ENCODE assay signal across 11 mouse cellular contexts in the genomic region with DNA sequence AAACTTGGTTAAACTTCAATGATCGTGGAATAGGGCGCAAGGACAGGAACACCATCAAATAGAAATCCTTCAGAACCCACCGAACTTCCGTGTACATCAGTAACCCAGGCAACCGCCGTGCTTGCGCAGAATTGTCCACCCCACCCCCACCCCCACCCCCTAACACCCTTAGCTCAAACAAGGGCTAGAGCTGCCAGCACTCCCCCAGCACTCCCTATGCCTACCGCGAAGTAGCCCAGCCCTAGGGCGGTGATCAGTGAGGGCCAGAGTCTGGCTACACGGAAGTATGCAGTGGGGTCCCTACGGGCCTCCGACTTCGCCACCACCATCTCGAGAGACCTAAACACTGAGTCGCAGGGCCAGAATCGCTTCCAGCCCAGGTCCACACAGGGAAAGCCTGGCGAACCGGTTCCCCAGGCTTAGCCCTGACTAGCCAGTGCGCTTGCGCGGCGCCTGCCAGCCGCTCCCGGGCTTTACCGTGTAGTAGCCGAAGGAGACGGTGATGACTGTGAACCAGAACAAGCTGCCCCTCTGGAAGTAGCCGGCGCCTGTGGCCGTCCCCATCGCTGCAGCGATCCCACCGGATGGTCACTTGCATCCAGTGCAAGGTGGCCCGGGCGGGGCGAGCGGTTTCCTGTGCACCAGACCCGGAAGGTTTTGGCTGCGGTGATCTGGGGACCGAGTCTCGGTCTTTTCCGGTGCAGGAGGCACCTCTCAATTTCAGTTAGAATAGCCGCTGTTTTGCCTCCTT. TPM values are rescaled to one million over a fixed set of nuclear protein-coding genes. Genes with fewer than 3 reads are reported as not detected.
A peak's percentile ranks its signal among the peaks of the same experiment; 100 is the strongest.
DNase-seq lines count a peak whose midpoint lies in the region; ATAC-seq and TF ChIP-seq lines count a peak whose summit lies in the region.
"Not testable (repeated sequence)": the region's sequence is repeated elsewhere in the genome, so short reads cannot be mapped to it uniquely, and the experiment has no call there.
"Had no signal": no experiment of that assay in that cellular context is flagged by ENCODE, and none has a peak within 500 bp of the region (broad histone marks: within the 10 kb centered on the region; RNA-seq: fewer than 3 reads in every experiment).

No protein-coding gene starts in this region.

- POLR2A ChIA-PET in Patski (lab: Charles Lee) = not testable (repeated sequence)

- not testable (repeated sequence) for TF ChIP-seq CTCF in Patski (IDR thresholded peaks at IDR 0.05)

- WGBS in forebrain, embryonic 11.5 days = no CpG with 5 or more reads among the region's 44 CpGs
- no CpG with 5 or more reads among the region's 44 CpGs for WGBS in heart, embryonic 16.5 days
- no CpG with 5 or more reads among the region's 44 CpGs for WGBS in limb, embryonic 13.5 days
- WGBS in lung, embryonic 15.5 days = no CpG with 5 or more reads among the region's 44 CpGs
- no CpG with 5 or more reads among the region's 44 CpGs for WGBS in midbrain, embryonic 15.5 days
- WGBS in stomach, embryonic 15.5 days = no CpG with 5 or more reads among the region's 44 CpGs

- in situ Hi-C loops in Patski (cut with MboI; ENCODE audit: low pct_unique_long_range_greater_than_20kb) = not testable (repeated sequence)

- not testable (repeated sequence) for DNase-seq in Patski (ENCODE audit: low read depth, low spot score); forebrain, embryonic 11.5 days (ENCODE audit: low spot score)

- H3K4me2 ChIP-seq in forebrain, embryonic 11.5 days (ENCODE audit: low read depth, low read length, severe bottlenecking); heart, embryonic 16.5 days (ENCODE audit: low read depth, low read length); limb, embryonic 13.5 days (replicated peaks); lung, embryonic 15.5 days; midbrain, embryonic 15.5 days; stomach, embryonic 15.5 days: not testable (repeated sequence)

- H3K9ac ChIP-seq in forebrain, embryonic 11.5 days (ENCODE audit: low read length); heart, embryonic 16.5 days (ENCODE audit: low read length); limb, embryonic 13.5 days; lung, embryonic 15.5 days; midbrain, embryonic 15.5 days; stomach, embryonic 15.5 days: not testable (repeated sequence)

- peak; percentile 84 for ATAC-seq in Patski
- ATAC-seq in forebrain, embryonic 11.5 days (replicated peaks; ENCODE audit: low FRiP score) = peak; percentile 55; the same call in 1 of the 2 replicates
- peak; percentile 72 for ATAC-seq in heart, embryonic 16.5 days (replicated peaks; ENCODE audit: extremely low read depth, insufficient read depth, low FRiP score)
- ATAC-seq in inflammation-experienced regulatory T-cells, adult 6 months = peak; percentile 62
- peak; percentile 61 for ATAC-seq in limb, embryonic 13.5 days (ENCODE audit: low FRiP score, low read depth)
- peak; percentile 78 for ATAC-seq in lung, embryonic 15.5 days (ENCODE audit: borderline replicate concordance, extremely low read depth, low FRiP score, low TSS enrichment)
- ATAC-seq in midbrain, embryonic 15.5 days (replicated peaks) = peak; percentile 91
- ATAC-seq in stomach, embryonic 15.5 days (ENCODE audit: insufficient read depth, low FRiP score, low read depth) = peak; percentile 84

- not testable (repeated sequence) for H3K4me3 ChIP-seq in forebrain, embryonic 11.5 days (ENCODE audit: low read depth, low read length); heart, embryonic 16.5 days (ENCODE audit: low read length); limb, embryonic 13.5 days; lung, embryonic 15.5 days; midbrain, embryonic 15.5 days; stomach, embryonic 15.5 days (replicated peaks)

- not testable (repeated sequence) for H3K27ac ChIP-seq in forebrain, embryonic 11.5 days (ENCODE audit: low read depth, low read length); heart, embryonic 16.5 days (ENCODE audit: low read length); limb, embryonic 13.5 days; lung, embryonic 15.5 days; midbrain, embryonic 15.5 days; stomach, embryonic 15.5 days

- H3K9me3 ChIP-seq in forebrain, embryonic 11.5 days (ENCODE audit: control insufficient read depth, low read length); heart, embryonic 16.5 days (replicated peaks; ENCODE audit: control insufficient read depth, low read length); limb, embryonic 13.5 days; lung, embryonic 15.5 days; midbrain, embryonic 15.5 days; stomach, embryonic 15.5 days: not testable (repeated sequence)

- not testable (repeated sequence) for H3K4me1 ChIP-seq in forebrain, embryonic 11.5 days (replicated peaks; ENCODE audit: control insufficient read depth, insufficient read depth, low read length); heart, embryonic 16.5 days (ENCODE audit: control insufficient read depth, insufficient read depth, low read length); limb, embryonic 13.5 days; lung, embryonic 15.5 days; midbrain, embryonic 15.5 days; stomach, embryonic 15.5 days

- not testable (repeated sequence) for H3K27me3 ChIP-seq in Patski; forebrain, embryonic 11.5 days (ENCODE audit: control insufficient read depth, insufficient read depth, low read length); heart, embryonic 16.5 days (ENCODE audit: control insufficient read depth, insufficient read depth, low read length); limb, embryonic 13.5 days; lung, embryonic 15.5 days; midbrain, embryonic 15.5 days (replicated peaks); stomach, embryonic 15.5 days (replicated peaks)

- CTCF ChIA-PET in Patski (lab: Charles Lee) = not testable (repeated sequence)

- H3K36me3 ChIP-seq in forebrain, embryonic 11.5 days (ENCODE audit: control insufficient read depth, insufficient read depth, low read length); heart, embryonic 16.5 days (ENCODE audit: control insufficient read depth, insufficient read depth); limb, embryonic 13.5 days; lung, embryonic 15.5 days; midbrain, embryonic 15.5 days (replicated peaks); stomach, embryonic 15.5 days: not testable (repeated sequence)

RNA-seq across cellular contexts. Expression of a gene that starts 0.4 kb away (rescaled TPM):
- 36.1 TPM for polyA plus RNA-seq in Patski (2021)
- 17.6 and 25.4 TPM in 2 replicates for polyA plus RNA-seq in forebrain, embryonic 11.5 days (2014; fragmentation: Nextera tagmentation; extraction: Ambion mirVana)
- polyA plus RNA-seq in heart, embryonic 16.5 days (2015; fragmentation: Nextera tagmentation; extraction: Ambion mirVana) = 18.4 and 26.3 TPM in 2 replicates
- polyA plus RNA-seq in inflammation-experienced regulatory T-cells, adult 6 months (2017; shearing (Covaris generic)) = 10 to 100 TPM; 25.1 to 93.3 (median 41.0) TPM
- polyA plus RNA-seq in limb, embryonic 13.5 days (2015; fragmentation: Nextera tagmentation; extraction: Ambion mirVana) = 27.6 and 30.3 TPM in 2 replicates
- polyA plus RNA-seq in lung, embryonic 15.5 days (2015; fragmentation: Nextera tagmentation; extraction: Ambion mirVana) = 39.1 and 42.6 TPM in 2 replicates
- 22.5 and 27.3 TPM in 2 replicates for polyA plus RNA-seq in midbrain, embryonic 15.5 days (2015; fragmentation: Nextera tagmentation; extraction: Ambion mirVana)
- polyA plus RNA-seq in stomach, embryonic 15.5 days (2015; fragmentation: Nextera tagmentation; extraction: Ambion mirVana) = 49.1 and 66.8 TPM in 2 replicates
- polyA plus RNA-seq: testis, adult 2 months had no signal

RNA-seq across cellular contexts. Expression of a gene that starts 14.6 kb away (rescaled TPM):
- not detected for polyA plus RNA-seq in Patski (2021)
- not detected in 2 replicates for polyA plus RNA-seq in forebrain, embryonic 11.5 days (2014; fragmentation: Nextera tagmentation; extraction: Ambion mirVana)
- not detected in 2 replicates for polyA plus RNA-seq in heart, embryonic 16.5 days (2015; fragmentation: Nextera tagmentation; extraction: Ambion mirVana)
- polyA plus RNA-seq in inflammation-experienced regulatory T-cells, adult 6 months (2017; shearing (Covaris generic)) = under 1 TPM in 1 of 3 experiments, not detected in 2; 0.33 TPM
- not detected in 2 replicates for polyA plus RNA-seq in limb, embryonic 13.5 days (2015; fragmentation: Nextera tagmentation; extraction: Ambion mirVana)
- polyA plus RNA-seq in lung, embryonic 15.5 days (2015; fragmentation: Nextera tagmentation; extraction: Ambion mirVana) = not detected in 2 replicates
- polyA plus RNA-seq in midbrain, embryonic 15.5 days (2015; fragmentation: Nextera tagmentation; extraction: Ambion mirVana) = not detected in 2 replicates
- not detected in 2 replicates for polyA plus RNA-seq in stomach, embryonic 15.5 days (2015; fragmentation: Nextera tagmentation; extraction: Ambion mirVana)
- polyA plus RNA-seq: neural tube, embryonic 11.5 days; testis, adult 2 months had no signal

RNA-seq across cellular contexts. Expression of a gene that starts 15.3 kb away (rescaled TPM):
- polyA plus RNA-seq in Patski (2021) = not detected
- not detected in 2 replicates for polyA plus RNA-seq in forebrain, embryonic 11.5 days (2014; fragmentation: Nextera tagmentation; extraction: Ambion mirVana)
- not detected in 2 replicates for polyA plus RNA-seq in heart, embryonic 16.5 days (2015; fragmentation: Nextera tagmentation; extraction: Ambion mirVana)
- not detected for polyA plus RNA-seq in inflammation-experienced regulatory T-cells, adult 6 months (2017; shearing (Covaris generic))
- polyA plus RNA-seq in limb, embryonic 13.5 days (2015; fragmentation: Nextera tagmentation; extraction: Ambion mirVana) = not detected in 2 replicates
- polyA plus RNA-seq in lung, embryonic 15.5 days (2015; fragmentation: Nextera tagmentation; extraction: Ambion mirVana) = not detected in 2 replicates
- not detected in 2 replicates for polyA plus RNA-seq in midbrain, embryonic 15.5 days (2015; fragmentation: Nextera tagmentation; extraction: Ambion mirVana)
- polyA plus RNA-seq in stomach, embryonic 15.5 days (2015; fragmentation: Nextera tagmentation; extraction: Ambion mirVana) = not detected in 2 replicates
- polyA plus RNA-seq: neural tube, embryonic 11.5 days; testis, adult 2 months had no signal

RNA-seq across cellular contexts. Expression of a gene that starts 24.2 kb away (rescaled TPM):
- not detected for polyA plus RNA-seq in Patski (2021)
- polyA plus RNA-seq in forebrain, embryonic 11.5 days (2014; fragmentation: Nextera tagmentation; extraction: Ambion mirVana) = 0.99 TPM in 1 of 2 replicates, not detected in the other
- 19.8 and 22.8 TPM in 2 replicates for polyA plus RNA-seq in heart, embryonic 16.5 days (2015; fragmentation: Nextera tagmentation; extraction: Ambion mirVana)
- not detected for polyA plus RNA-seq in inflammation-experienced regulatory T-cells, adult 6 months (2017; shearing (Covaris generic))
- 14.8 and 15.4 TPM in 2 replicates for polyA plus RNA-seq in limb, embryonic 13.5 days (2015; fragmentation: Nextera tagmentation; extraction: Ambion mirVana)
- polyA plus RNA-seq in lung, embryonic 15.5 days (2015; fragmentation: Nextera tagmentation; extraction: Ambion mirVana) = 60.0 and 62.6 TPM in 2 replicates
- 9.2 and 9.3 TPM in 2 replicates for polyA plus RNA-seq in midbrain, embryonic 15.5 days (2015; fragmentation: Nextera tagmentation; extraction: Ambion mirVana)
- polyA plus RNA-seq in stomach, embryonic 15.5 days (2015; fragmentation: Nextera tagmentation; extraction: Ambion mirVana) = 37.8 and 56.2 TPM in 2 replicates

RNA-seq across cellular contexts. Expression of a gene that starts 51.4 kb away (rescaled TPM):
- not detected for polyA plus RNA-seq in Patski (2021)
- polyA plus RNA-seq in forebrain, embryonic 11.5 days (2014; fragmentation: Nextera tagmentation; extraction: Ambion mirVana) = not detected in 2 replicates
- polyA plus RNA-seq in heart, embryonic 16.5 days (2015; fragmentation: Nextera tagmentation; extraction: Ambion mirVana) = not detected in 2 replicates
- polyA plus RNA-seq in inflammation-experienced regulatory T-cells, adult 6 months (2017; shearing (Covaris generic)) = not detected
- 2.1 TPM in 1 of 2 replicates, not detected in the other for polyA plus RNA-seq in limb, embryonic 13.5 days (2015; fragmentation: Nextera tagmentation; extraction: Ambion mirVana)
- 0.34 and 0.52 TPM in 2 replicates for polyA plus RNA-seq in lung, embryonic 15.5 days (2015; fragmentation: Nextera tagmentation; extraction: Ambion mirVana)
- polyA plus RNA-seq in midbrain, embryonic 15.5 days (2015; fragmentation: Nextera tagmentation; extraction: Ambion mirVana) = 0.46 and 1.2 TPM in 2 replicates
- 0.73 and 1.6 TPM in 2 replicates for polyA plus RNA-seq in stomach, embryonic 15.5 days (2015; fragmentation: Nextera tagmentation; extraction: Ambion mirVana)
- polyA plus RNA-seq: liver, adult 2 months had no signal
